Mouse (Mus musculus) cerebellum, adult 11-12 months (tissue): Measurements from ENCODE around the gene Ppp1r14b.

ENCODE experiments used
- DNase-seq: peaks from one replicate; pipeline ENCODE4 v3.0.0; 2022

Gene Ppp1r14b

DNA sequence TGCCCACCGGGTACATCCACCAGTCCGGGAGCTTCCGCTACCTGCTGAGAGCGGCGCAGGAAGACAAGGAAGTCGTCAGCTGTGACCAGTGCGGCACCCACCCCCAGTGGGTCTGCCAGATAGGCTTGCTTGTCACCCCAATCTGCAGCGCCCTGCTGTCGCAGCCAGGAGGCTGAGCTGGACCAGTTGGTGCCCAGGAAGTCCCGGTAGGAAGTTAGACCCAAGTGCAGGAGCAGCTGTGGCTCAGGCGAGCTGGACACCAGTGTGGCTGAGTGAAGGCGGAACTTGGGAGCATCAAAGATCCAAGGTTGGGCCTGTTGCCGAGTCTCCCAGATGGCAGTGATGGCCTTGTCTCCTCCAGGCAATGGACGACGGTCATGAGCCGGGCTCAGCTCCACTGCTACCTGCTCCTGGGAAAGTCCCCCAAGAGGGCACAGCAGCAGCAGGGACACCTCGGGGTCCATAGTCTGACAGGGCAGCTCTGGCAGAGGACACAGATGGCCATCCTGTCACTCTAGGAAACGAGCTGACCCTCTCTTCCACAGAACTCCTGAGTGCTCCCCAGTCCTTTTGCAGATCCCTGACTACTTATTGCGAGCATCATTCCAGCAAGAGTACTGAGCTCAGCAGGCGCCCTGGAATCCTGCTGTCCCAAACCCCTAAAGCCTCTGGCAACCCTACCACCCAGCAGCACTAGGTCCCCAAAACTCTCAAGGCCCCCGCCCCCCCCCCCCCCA lies 20.7 kb downstream of the Ppp1r14b start:
- peak; percentile 74 for DNase-seq

GRCm38 (mm10) chr19:6996006-6996405 lies 21.2 kb downstream of the Ppp1r14b start, which contains the start of the genes Nudt22 and Trpt1:
Gene Nudt22 (minus strand): TSS chr19:6996117.
Gene Trpt1 (plus strand): TSS chr19:6996131.
- DNase-seq, result peak; percentile 90

GRCm38 (mm10) chr19:6997721-6998290 lies 23.0 kb downstream of the Ppp1r14b start:
- DNase-seq, result peak; percentile 45

DNA sequence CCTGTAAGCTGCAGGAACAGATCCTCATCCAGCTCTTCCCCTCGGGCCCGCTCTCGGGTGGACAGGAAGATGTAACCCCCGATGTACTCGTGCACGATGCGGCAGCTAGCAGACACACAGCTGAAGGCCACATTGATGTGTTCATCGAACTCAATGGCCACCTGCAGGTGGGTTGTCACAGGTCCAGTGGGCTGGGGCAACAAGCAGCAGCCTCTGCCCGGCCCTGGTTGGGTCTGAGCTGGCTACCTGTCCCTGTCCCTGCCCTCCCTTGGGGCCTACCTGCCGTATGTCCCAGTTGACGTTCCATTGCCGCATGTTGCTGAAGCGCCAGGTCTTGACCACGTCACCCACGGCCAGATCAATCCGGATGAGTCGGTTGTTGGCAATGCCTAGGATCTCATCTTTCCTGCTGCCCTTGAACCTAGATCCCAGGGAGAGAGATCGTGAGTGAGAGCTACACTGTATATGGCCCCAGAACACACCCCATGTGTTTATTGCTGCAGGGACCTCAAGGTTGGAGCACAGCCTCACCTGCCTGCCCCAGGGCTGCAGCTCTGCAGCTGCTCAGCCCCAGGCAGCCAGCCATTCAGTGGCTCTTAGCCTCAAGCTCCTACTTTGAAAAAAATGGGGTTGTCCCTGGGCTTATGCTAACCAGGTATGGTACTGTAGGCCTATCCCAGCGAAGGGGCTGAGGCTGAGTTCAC lies 24.7 kb downstream of the Ppp1r14b start:
- peak; percentile 46 for DNase-seq

DNA sequence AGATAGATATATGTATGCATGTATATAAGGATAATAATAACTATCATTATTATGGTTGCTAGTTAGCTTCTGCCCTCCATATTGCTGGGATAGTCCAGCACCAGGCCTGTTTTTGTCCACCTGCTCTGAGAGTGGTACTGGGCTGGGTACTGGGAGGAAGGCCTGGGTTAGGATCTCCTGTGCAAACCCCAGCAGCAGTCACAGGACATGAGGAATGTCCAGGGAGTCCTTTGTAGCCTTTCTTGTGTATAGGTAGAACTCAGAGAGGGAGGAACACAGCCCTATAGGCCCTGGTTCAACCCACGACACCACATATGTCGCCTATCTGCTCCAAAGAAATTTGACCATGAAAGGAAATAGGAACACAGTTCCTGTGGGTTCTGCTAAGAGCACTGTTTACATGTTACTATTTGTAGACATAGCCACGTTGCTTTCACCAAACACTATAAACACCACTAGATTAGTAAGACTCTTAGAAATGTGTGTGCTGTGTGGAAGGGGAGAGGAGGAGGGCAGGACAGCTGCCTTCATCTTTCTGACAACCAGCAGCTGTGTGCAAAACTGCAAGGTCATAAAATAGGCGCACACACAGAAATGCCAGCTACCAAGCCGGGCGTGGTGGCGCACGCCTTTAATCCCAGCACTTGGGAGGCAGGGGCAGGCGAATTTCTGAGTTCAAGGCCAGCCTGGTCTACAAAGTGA lies 32.3 kb downstream of the Ppp1r14b start:
- no peak for DNase-seq

- DNase-seq, result no peak
These were observed 37.7 kb downstream of the Ppp1r14b start for GRCm38 (mm10) chr19:7012426-7012825.

DNA sequence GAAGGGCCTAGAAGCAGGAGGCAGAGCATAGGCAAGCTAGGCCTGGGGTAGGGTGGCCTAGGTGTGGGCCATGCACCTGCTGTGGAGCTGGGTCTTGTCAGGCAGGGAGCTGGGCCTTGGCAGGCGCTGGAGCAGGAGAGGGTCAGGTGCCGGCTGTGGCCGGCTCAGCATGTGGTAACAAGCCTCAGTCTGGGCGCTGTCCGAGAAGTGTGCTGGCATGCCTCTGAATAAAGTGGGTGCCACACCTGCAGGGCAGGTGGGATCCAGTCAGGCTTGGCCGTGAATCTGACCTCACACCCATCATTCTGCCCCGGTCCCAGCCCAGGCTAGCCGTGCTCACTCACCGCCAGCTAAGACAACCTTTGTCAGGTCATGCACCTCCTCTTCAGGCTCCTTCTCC lies 39.2 kb downstream of the Ppp1r14b start:
- no peak for DNase-seq

DNA sequence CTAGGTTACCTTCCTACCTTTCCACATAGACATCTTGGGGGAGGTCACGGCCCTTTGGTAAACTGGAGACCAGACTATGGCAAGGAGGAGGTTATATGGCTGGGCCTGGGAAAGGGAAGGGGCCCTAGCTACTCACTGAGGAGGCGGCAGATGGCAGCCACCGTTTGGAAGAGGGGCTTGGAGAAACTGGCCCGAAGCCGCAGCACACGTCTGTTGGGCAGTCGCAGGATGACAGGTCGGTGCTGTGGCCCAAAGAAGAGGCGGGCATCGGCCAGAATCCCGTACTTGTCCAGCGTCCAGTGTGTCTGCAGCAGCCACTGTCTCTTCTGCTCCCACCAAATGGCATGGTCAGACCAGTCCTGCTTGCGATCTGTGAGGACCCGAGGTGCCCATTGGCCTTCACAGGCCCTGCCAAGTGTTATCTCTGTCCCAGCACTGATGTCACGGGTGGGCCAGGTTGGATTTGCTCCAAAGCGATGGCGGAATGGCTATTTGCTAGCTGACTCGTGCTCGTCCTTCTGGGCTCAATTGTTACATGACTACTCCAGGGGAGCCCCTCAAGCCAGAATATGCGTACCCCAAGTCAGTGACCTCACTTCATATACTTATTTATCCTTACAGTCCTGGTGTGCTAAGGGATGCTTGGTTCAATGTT lies 39.8 kb downstream of the Ppp1r14b start:
- DNase-seq, result no peak

DNA sequence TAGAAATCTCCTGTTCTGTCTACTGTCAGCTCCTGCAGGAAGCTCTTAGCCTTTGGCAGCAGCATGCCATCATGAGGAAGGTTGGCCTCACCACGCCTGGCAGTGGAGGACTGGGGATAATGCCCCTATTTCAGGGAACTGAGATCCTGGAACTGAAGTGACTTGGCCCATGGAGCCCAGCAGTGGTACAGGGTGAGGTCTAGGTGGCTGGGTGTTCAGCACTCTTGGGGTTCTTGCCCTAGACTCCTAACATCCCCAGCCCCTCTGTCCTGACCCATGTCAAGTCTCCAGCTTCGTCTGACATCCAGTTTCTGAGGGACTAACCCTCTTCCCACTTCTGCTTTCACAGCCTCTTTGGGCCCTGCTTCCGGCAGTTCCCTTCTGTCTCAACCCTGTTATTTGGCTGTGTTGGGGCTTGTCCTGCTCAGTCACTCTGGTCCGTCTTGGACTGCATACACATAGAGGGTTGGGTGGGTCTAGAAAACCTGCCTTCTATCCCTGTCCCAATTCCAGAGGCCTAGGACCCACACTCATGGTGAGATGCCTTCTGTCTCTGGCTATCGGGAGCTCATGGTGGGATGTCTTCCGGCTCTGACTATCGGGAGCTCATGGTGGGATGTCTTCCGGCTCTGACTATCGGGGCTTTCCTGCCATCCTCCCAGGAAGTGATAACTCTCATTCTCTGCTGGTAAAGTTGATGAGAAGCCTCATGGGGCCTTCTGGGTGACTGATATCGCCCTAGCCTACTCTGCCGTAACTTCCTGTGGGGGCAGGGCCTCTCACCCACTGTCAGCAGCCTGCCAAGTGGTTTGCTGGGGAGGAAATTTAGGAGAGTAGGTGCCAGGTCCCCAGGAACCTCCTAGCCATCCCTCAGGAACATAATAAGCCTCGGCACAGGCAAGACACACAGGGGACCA lies 43.0 kb downstream of the Ppp1r14b start:
- no peak for DNase-seq

GRCm38 (mm10) chr19:7018546-7018945 lies 43.8 kb downstream of the Ppp1r14b start:
- no peak for DNase-seq

DNA sequence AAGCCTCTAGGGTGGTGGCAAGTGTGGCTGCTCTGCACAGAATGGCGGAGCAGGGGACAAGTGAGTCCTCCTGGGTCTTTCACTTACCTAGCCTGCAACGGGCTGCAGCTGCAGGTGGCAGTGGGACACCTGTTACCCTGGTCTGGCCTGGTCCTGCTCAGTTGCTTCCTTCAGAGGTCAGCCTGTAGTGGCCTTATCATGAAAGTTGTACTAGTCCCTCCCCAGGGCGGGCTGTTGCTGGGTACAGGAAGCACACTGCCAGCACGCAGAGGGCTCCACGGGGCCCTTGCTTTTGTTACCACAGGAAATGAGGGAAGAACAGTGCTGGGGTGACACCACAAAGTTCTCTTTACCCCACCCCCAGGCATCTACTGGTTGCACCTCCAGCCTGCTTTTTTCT lies 44.4 kb downstream of the Ppp1r14b start, which contains the start of gene Fermt3:
TSS of gene Fermt3 (minus strand) at position 279 of the 400 bp plus-strand sequence.
- no peak for DNase-seq

- peak; percentile 47 for DNase-seq
These were observed 45.5 kb downstream of the Ppp1r14b start for GRCm38 (mm10) chr19:7020224-7020641.
